Mouse (Mus musculus): Measurements from ENCODE around the gene Cacna1c. TPM values are rescaled to one million over a fixed set of nuclear protein-coding genes. Genes with fewer than 3 reads are reported as not detected.

Gene Cacna1c
- total RNA-seq, 2 experiments from 2014 or later = 60.6 to 70.9 TPM

DNA sequence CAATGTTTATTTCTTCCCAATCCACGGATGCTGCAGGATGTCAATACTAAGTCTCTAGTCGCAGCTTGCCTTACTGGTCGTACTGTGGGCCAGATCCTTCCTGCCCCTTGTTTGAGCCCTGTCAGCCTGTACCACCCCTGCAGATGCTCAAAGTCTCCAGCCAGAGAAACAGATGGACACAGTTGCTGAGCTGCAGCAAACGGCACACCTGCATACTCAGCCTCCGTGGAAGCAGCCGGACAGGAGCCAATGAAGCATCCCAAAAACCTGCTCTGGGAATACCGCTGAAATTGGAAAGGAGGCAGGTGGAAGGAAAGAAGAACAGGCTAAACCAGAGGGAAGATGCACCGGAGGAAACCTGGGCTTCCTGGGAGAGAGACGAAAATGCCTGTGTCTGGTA, 243.8 kb downstream of the Cacna1c start:
- intact Hi-C loops (cut with DNase I) = no loop called here
- DNase-seq (ENCODE audit: low spot score in 2 of 2) = no peak

DNA sequence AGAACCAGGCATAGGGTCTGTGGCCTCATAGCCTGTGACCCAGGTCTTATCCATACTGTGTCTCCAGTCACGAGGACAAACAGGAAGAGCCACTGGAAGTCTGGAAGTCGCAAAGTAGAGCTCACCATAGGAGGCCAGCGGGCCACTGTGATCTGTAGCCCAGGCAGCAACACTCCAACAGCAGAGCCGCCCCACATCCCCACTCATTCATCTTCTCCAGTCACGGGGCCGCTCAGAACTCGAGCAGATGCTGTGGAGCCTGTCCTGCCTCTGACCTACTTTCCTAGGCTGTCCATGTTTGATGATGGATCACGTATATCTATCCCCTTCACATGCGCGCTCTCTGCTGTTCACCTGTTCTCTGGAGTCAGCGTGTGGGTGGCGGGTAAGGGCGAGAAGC, 246.0 kb downstream of the Cacna1c start:
- DNase-seq (ENCODE audit: low spot score in 2 of 2) = peak in 1 of 2 experiments; percentile 67
- intact Hi-C loops (cut with DNase I) = no loop called here

DNA sequence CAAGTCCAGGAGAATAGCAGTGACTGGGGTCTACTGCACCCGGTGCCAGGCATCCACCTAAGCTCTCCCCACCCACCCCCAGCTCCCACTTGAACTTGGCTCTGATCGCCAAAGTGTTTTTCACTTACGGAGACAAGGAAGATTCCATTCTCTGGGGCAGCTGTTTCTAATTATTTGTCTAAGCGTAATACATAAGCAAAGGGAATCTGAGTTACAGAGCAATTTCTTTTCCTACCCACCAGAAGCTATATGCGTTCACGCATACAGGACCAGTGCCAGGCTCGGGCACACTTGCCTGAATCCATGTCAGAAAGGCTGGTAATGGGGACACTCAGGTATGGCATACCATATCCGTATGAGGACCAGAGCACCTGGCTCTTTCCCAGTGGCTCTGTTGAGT, 248.9 kb downstream of the Cacna1c start:
- no peak for DNase-seq (ENCODE audit: low spot score in 2 of 2)
- intact Hi-C loops (cut with DNase I) = no loop called here

DNA sequence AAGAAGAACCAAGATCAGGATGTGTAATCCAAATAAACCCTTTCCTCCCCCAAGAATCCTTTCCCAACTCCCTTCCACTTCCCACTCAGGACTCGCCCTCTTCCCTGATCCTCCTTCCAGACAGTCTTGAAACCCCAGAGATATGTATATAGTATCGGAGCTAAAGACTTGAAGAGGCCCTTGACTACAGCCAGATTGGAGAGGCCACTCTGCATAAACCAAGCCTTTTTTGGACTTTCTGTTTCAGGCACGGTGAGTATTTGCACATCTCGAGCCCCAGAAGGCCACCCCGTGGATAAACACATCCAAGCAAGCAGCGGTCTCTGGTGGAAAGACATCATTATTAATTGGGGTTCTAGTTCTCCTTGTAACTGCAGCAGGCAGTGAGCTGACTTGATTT, 249.6 kb downstream of the Cacna1c start:
- intact Hi-C loops (cut with DNase I) = no loop called here
- no peak for DNase-seq (ENCODE audit: low spot score in 2 of 2)

DNA sequence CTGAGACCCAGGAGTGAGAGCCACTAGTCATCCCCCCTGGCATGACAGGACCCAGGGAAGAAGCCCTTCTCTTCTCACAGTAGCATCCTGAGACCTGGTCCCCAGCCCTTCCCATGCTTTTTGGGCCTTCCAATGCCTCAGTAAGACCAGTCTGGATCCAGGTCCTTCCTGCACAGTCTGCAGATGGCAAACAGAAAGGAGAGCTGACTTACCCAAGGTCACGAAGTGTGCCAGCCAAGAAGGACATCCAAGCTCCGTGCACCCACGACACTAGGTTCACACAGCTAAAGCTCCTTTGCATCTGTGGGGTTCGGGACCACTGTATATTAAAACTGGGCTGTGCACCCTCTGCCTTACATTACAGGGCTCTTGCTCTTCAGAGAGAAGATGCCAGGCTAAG, 252.1 kb downstream of the Cacna1c start:
- DNase-seq (ENCODE audit: low spot score in 2 of 2) = no peak
- intact Hi-C loops (cut with DNase I) = no loop called here

DNA sequence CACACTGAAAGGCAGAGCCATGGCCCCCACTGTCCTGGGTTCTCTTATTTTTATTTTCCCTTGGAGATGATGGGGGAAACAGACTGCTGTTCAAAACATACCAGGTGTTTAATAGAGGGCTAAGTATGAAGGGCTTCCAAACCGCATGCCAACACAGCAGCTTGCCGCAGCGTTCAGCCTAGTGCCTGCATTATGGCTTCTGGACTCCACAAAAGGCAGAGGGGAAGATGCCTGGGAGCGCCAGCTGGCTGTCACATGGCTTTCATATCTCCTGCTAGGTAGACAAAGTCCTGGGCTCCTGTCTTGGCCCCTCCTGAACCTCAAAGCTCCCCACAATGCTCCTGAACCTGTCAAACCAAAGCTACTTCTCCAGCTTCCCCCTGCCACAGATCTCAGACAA, 254.4 kb downstream of the Cacna1c start:
- DNase-seq (ENCODE audit: low spot score in 2 of 2) = no peak
- intact Hi-C loops (cut with DNase I) = no loop called here

DNA sequence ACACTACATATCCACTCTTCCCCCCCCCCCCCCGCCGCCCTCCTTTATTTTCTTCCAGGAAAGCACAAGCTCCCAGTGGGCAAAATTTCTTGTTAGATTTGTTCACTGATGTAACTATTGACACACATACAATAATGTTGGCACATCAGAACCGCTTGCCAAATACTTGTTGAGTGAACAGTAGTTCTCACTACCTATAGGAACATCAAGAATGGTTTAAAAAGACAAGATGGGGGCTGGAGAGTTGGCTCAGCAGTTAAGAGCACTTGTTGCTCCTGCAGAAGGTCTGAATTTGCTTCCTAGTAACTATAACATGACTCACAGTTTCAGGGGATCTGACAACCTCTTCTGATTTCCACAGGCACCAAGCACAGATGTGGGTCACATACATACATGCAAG, 255.2 kb downstream of the Cacna1c start:
- no peak for DNase-seq (ENCODE audit: low spot score in 2 of 2)
- intact Hi-C loops (cut with DNase I) = no loop called here

DNA sequence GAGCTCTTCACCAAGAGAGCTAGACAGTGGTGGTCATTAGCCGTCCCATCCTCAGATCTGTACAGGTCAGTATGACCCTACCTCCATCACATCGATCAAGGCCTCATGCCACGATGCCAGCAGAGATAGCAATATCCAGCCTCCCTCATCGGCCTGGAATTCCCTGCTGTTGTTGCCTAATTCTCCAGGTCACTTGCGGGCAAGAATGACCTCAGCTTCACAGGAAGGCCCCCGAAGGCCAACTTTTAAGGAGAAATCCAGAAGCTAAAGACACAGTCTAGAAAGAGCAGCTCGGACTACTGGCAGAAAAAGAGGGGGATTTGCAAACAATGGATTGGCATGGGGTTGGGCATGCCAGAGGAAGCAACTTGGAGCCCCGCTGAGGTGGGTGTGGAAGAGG, 256.6 kb downstream of the Cacna1c start:
- intact Hi-C loops (cut with DNase I) = no loop called here
- DNase-seq (ENCODE audit: low spot score in 2 of 2) = no peak

DNA sequence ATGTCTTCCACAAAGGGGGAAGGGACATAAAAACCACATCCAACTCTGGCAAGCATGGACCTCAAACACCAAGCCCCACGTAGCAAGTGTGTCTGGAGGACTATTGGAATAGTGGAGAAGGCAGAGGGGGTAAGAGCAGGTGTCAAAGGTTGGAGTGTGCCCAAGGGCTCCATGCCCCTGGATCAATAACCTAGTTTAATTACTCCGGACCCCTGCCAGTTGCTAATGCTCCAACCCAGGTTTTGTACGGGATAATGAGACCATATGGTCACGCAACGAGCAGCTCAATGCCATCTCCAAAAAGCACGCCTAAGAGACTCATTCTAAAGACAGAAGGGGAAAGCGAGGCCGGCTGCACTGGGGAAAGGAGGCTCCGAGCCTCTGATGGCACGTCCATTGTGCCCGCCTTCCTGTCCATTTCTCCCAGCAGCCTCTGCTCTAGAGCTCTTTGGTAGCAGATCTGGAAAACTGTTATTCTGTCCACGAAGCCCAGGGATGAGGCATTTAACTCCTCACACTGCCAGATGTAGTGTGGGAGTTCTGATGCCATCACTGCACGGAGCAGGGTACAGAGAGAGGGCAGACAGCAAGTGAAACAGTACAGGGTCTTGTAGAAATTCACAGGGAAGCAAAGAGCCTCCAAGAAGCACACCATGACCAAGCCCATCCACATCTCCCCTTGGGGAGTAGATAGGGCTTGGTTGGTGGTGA, 257.7 kb downstream of the Cacna1c start:
- DNase-seq (ENCODE audit: low spot score in 2 of 2) = peak; percentile 43 to 72
- intact Hi-C loops (cut with DNase I) = no loop called here

DNA sequence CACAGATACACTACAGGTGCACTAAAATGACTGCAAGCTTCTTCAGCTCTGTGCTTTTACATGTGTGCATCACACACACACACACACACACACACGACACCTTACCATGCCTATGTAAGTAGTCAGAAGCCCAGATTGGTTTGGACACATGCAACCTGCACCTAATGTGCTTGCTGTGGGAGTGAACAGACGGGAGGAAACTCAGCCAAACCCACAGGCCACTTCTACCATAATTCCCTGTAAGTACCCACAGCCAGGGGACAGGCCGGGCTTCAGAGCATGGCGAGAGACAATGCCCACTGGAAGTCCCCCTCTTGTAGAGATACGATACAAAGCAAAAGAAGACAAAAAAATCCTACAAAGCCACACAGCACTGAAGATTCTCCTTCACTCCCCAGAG, 258.7 kb downstream of the Cacna1c start:
- no peak for DNase-seq (ENCODE audit: low spot score in 2 of 2)
- intact Hi-C loops (cut with DNase I) = no loop called here

DNA sequence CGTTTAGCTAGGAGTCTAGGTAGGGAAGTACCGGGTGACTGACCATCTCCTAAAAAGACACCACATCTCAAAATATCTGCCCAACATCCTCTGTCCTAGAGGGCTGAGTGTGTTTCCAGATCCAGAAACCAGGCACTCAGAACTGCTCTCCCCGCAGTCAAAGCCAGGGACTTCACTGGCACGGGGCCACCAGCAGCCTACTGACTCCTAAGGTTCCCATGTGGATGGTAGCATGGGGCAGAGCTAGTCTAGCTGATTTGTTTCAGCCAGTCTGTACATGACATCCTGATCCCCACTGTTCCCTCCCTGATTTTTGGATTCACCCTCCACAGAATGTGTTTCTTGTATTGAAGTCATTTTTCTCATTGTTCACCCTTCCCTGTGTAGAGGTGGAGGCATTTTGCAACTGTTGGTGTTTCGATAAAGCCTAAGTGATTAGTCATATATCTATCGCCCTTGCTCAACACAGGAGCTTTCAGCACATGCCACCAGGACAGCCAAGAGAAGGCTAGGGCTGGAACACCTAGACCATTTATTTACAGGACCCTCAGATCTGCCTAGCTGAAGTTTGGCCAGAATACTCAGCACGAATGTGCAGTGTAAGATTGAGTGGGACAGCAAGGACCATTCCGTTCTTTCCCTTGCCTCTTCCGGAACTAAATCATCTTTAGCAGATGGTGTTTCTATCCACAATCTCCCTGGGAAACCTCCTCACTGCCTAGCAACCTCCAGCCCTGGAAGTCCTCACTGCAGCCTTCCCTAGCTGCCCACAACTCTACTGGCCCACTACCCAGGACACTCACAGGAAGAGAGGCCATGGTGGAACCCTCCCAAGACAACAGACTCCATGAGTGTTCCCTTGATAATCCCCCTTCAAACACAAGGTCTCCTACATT, 260.4 kb downstream of the Cacna1c start:
- peak; percentile 41 to 71 for DNase-seq (ENCODE audit: low spot score in 2 of 2)

DNA sequence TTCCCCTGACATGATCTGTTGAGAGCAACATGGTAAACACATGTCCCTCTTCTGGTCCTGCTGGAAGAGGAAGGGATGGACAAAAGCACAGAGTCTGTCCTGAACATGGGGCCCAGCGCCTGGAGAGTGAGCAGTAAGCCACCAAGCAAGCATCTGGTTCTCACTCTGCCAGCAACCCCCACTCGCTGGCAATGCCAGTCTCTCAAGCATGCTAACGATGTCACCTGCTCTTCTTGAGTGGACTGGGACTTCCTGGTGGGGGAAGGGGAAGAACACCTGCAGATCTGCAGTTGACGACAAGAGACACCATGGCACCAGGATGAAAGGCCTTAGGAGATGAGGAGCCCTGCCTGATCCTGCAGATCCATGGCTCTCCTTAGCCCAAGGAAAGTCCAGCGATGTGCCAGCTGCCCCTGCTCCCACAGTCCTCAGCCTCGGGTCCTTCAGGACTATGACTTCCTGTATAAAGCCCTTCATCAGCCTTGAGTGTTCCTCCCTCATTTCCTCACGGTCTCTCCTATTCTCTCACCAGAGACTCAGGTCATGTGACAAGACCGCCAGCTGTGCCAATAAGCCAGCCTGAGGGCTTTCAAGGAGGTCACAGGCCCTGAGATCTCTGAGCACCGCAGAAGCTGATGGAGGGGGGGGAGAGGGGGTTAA, 261.8 kb downstream of the Cacna1c start:
- intact Hi-C loops (cut with DNase I) = no loop called here
- no peak for DNase-seq (ENCODE audit: low spot score in 2 of 2)

More for the DNA sequence above, 260.4 kb downstream of the Cacna1c start:
- intact Hi-C loops (cut with DNase I) = no loop called here

DNA sequence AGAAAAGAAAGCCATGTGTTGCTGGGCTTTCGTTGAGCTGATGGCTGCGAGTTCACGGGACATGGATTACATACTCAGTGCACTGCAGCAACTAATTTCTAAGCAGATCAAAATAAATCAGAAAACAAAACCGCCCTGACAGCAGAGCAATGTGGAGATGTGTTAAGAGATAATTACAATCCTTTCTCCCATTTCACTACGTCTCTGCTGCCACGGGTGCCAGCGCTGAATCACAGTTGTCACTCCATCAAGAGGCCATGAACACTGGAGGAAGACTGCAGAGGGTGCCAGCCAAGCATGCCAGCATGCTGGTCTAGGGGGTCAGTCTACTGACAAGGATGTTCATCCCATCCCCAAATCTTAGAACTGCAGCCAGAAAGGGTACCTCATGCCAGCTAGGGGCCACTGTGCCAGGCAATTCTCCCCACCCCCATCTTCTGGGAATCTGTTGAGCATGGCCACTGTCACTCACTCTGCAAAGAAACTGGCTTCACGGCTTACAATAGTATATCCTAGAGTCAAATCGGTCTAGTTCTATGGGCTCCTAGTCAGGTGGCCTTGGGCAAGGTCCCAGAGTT, 263.1 kb downstream of the Cacna1c start:
- peak in 1 of 2 experiments; percentile 43 for DNase-seq (ENCODE audit: low spot score in 2 of 2)
- intact Hi-C loops (cut with DNase I) = loop anchor here (2.0 kb wide), 1 partner anchor 44 kb away; no protein-coding TSS in a partner anchor

DNA sequence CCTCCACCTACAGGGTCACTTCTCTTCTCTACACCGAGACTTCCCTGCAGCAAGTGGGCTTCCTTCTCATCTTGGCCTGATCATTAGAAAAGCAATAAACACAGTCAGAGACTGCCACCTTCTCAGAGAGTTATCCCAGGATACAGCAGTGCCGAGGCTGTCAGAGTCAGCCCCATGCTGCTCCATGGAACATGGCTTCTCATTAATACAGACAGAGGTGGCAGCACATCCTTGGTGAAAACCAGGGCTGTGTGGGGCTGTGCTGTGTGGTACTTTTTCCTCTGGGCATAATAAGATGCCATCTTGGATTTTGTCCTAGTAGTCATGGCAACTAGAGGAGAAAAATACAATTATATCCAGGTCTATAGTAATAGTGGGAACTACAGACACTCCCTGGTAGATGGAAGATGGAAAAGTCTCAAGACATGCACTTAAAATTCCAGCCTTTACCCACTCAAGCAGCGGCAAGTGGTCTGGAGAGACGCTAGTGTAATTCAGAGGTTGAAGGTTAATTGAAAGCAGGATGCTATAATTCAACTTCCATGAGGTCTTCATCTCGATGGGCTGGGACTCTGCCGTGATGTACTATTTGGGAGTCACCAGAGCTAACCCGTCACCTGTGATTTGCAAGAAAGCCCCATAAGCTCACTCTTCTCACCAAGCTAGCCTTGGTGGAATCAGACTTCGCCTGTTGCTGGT, 264.1 kb downstream of the Cacna1c start:
- intact Hi-C loops (cut with DNase I) = loop anchor here (2.0 kb wide), 1 partner anchor 45 kb away; no protein-coding TSS in a partner anchor
- no peak for DNase-seq (ENCODE audit: low spot score in 2 of 2)

DNA sequence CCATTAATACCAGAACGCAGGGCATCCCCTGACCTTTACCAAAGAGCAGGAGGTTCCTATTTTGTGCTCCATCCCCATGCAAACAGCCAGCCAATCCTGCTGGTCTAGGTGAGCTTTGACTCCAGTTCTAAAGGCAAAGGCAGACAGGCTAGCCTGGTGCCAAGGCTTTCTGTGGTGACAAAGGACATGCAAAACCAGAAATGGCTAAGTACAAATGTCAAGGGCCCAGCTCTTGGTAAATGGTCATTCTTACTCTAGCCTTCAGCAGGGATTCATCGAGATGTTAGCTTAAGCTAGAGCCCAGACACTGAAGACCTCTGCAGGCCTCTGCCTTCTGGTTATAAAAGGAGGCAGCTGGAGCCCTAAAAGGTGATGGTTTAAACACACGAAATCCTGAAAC, 269.5 kb downstream of the Cacna1c start:
- intact Hi-C loops (cut with DNase I) = no loop called here
- DNase-seq (ENCODE audit: low spot score in 2 of 2) = no peak

DNA sequence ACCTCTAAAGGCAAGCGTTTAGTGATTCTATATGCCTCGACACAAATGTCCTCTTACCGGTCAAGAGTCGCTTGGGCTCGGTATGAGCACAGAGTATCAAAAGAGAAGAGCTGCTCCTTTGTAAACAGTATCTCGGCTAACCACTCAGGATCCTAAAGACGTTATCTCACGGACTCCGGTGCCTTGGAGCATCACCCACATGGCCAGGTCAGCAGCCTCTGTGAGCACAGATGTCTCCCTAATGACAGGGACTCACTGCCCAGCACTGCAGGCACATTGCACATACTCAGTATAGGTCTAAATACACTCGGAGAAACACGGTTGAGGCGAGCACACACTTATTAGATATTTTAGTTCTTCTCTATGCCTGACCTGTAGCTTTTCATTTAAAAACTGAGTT, 271.8 kb downstream of the Cacna1c start:
- DNase-seq (ENCODE audit: low spot score in 2 of 2) = no peak

DNA sequence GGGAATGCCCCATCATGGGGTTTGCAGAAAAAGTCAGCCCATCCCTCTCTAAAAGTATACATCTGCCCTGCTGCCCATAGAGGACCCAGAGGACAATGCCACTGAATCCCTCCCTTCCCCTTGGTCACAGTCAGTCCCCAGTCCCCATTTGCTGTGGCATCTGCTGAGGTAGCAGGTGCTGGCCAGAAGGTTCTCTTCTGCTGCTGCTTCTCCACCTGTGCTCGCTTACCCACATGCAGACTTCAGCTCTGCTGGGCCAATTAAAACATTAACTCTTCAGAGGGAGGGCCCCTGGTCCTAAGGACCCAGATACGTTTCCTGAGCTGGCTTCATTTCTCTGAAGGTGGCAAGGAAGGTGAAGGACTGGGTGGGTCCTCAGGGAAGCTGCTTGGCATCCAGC, 272.3 kb downstream of the Cacna1c start:
- intact Hi-C loops (cut with DNase I) = loop anchor here (2.0 to 5.0 kb wide), 2 partner anchors 181 to 277 kb away; no protein-coding TSS in a partner anchor

More for the DNA sequence above, 271.8 kb downstream of the Cacna1c start:
- intact Hi-C loops (cut with DNase I) = loop anchor here (5.0 kb wide), 1 partner anchor 277 kb away; no protein-coding TSS in a partner anchor

DNA sequence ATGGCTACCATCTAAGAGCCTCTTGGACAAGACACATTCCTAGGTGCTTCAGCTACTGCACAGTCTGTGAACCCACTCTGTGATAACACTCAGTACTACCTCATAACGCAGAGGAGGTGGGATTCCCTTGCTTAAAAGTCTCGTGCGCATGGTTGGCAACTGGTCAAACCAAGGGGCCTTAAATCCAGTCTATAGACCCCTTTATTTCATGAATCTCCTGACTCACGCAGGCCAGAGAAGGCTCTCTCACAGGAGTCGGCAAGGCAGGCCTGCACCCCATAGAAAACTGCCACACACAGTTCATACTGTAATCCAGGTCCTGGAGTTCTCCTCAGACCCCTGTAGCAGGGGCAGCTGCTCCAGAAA, 273.0 kb downstream of the Cacna1c start:
- intact Hi-C loops (cut with DNase I) = loop anchor here (2.0 to 5.0 kb wide), 2 partner anchors 182 to 276 kb away; no protein-coding TSS in a partner anchor
- DNase-seq (ENCODE audit: low spot score in 2 of 2) = no peak

More for the DNA sequence above, 272.3 kb downstream of the Cacna1c start:
- no peak for DNase-seq (ENCODE audit: low spot score in 2 of 2)

Measured in left cerebral cortex, postnatal 25 days (tissue).